Mouse (Mus musculus) cortical plate, adult 2 months (tissue): ENCODE measurements around the gene Apold1.

Source experiments
- CTCF ChIP-seq: fragments of 200-500 bp; IDR thresholded peaks from 2 replicates; pipeline ENCODE4 v1.5.1; 2011; ENCODE audit warnings: mild to moderate bottlenecking, control low read depth, low read length; ENCODE audit not compliant: insufficient read depth; ENCODE audit errors: extremely low read depth
- POLR2A ChIP-seq: fragments of 200-500 bp; IDR thresholded peaks from 2 replicates; pipeline ENCODE4 v1.6.1; 2011; ENCODE audit warnings: mild to moderate bottlenecking, low read length, control low read depth; ENCODE audit not compliant: insufficient read depth; ENCODE audit errors: extremely low read depth

DNA sequence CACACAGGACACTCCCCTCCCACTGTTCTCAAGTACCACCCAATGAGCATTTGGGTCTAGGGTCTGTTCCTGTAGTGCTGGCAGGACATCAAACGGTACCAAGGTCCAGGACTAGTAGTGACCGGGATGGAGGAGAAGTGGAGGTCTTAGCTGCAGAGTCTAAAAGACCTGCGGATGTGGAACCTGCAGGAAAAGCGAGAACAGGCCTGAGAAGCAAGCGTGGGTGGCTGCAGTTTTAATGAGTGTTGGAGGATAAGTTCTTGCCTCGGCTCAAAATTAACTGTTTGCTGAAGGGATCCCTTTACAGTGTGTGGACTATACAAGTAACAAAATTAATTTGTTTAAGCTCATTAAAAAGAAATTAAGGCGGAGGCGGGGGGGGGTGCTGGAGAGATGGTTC is 13.5 kb downstream of the Apold1 start:
- no peak for TF ChIP-seq CTCF
- no peak for TF ChIP-seq POLR2A
